8 mouse cellular contexts compared by ENCODE assay signal in the genomic region with DNA sequence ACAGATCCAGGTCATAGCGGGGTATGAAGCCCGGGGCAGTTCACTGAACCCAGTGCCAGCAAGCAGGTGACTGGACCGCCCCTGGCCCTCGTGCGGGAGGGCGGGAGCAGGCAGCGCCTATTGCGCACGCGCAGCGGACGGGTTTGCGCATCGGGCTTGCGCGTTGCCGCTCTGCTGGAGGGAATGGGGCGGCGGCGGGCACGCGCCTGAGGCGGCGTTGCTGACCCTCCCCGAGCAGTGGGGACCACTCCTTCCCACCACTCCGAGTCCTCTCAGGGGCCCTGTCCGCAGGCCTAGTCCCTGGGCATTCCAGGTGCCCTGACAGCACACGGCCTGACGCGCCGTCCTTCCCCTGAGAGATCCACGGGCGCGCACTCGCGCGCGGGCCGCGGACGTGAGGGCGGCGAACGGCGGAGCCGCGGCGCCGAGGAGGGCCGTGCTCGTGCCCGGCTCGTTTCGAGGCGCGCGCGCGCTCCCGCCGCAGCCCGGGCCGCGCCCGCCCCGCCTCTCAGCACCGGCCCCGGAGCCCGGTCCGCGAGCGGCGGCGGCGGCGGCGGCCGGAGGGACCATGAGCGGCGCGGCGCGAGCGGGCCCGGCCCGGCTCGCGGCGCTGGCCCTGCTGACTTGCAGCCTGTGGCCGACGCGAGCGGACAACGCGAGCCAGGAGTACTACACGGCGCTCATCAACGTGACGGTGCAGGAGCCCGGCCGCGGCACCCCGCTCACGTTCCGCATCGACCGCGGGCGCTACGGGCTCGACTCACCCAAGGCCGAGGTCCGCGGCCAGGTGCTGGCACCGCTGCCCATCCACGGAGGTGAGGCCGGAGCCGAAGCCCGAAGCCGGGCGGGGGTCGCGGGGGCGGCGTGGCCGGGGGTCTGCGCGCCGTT. TPM values are rescaled to one million over a fixed set of nuclear protein-coding genes. Genes with fewer than 3 reads are reported as not detected.
DNase-seq lines count a peak whose midpoint lies in the region; ATAC-seq and TF ChIP-seq lines count a peak whose summit lies in the region.

A gene (plus strand): TSS at position 514 of the 888 bp plus-strand sequence.

- peak within 1 kb of the TSS; percentile 100 for H3K27ac ChIP-seq in layer of hippocampus, adult 2 months

- peak within 1 kb of the TSS; percentile 91 for H3K4me3 ChIP-seq in layer of hippocampus, adult 2 months
- peak within 1 kb of the TSS; percentile 99 for H3K4me3 ChIP-seq in lung, adult 2 months (replicated peaks; ENCODE audit: extremely low read depth, low read depth, low read length)

- ATAC-seq in neutrophil, adult 5-6 weeks (ENCODE audit: extremely low read depth, insufficient number of reproducible peaks, low FRiP score, poor library complexity, severe bottlenecking), result peak; percentile 60

- under 1% methylated on average over 108 of the region's 129 CpGs for WGBS in lung, adult 2 months

- peak; percentile 71 for DNase-seq in MEL-GATA-1-ER (ENCODE audit: extremely low read depth, low read depth)
- peak; percentile 97 for DNase-seq in cerebellum, adult 8-10 months
- DNase-seq in forelimb bud, embryonic 11.5 days (ENCODE audit: low read depth, low spot score), result peak; percentile 95
- peak; percentile 97 for DNase-seq in heart, postnatal 4 days
- DNase-seq in layer of hippocampus, adult 2 months (ENCODE audit: low spot score in 2 of 2), result peak; percentile 94 to 97
- DNase-seq in lung, adult 2 months, result peak; percentile 95
- peak; percentile 96 for DNase-seq in testis, postnatal 14 days (ENCODE audit: low spot score)

- H3K4me1 ChIP-seq in lung, adult 2 months (ENCODE audit: control insufficient read depth, insufficient read depth, low read length), result peaks cover 12% of the 10 kb centered on the region

- peak; percentile 37; the same call in 1 of the 2 replicates for TF ChIP-seq POLR2A in lung, adult 2 months (IDR thresholded peaks at IDR 0.05; ENCODE audit: borderline replicate concordance, extremely low read depth, low read depth, low read length)

- peak; percentile 32; the same call in 1 of the 2 replicates for TF ChIP-seq CTCF in layer of hippocampus, adult 2 months (conservative IDR thresholded peaks at IDR 0.05)
- no peak for TF ChIP-seq CTCF in lung, adult 2 months (IDR thresholded peaks at IDR 0.05; ENCODE audit: insufficient read depth, low read length)

RNA-seq across cellular contexts. Expression of the gene that starts here (rescaled TPM):
- 10 to 100 TPM; 39.1 to 45.1 TPM for total RNA-seq in heart, postnatal 4 days (2021)
- total RNA-seq in layer of hippocampus, adult 2 months (2021), result 10 to 100 TPM; 75.3 to 78.3 TPM
- 38.9 and 47.4 TPM in 2 replicates for polyA plus RNA-seq in lung, adult 2 months (2012; rRNA removed)
- total RNA-seq in neutrophil, adult 5-6 weeks (2017), result 253 and 278 TPM in 2 replicates

Comparison
In these comparisons a context has a peak if more than half of its experiments do, and no peak if none do; other contexts are left out.
1. Peak in every context shown above with its lines: DNase-seq, ATAC-seq, H3K4me3 ChIP-seq and H3K27ac ChIP-seq.